Mouse (Mus musculus) R1 (cell line): ENCODE measurements around the gene Apobec3.
A peak's percentile ranks its signal among the peaks of the same experiment; 100 is the strongest.
"Not testable (repeated sequence)": the region's sequence is repeated elsewhere in the genome, so short reads cannot be mapped to it uniquely, and the experiment has no call there.

Experiments
- DNase-seq: peaks from one replicate; pipeline ENCODE4 v3.0.0-alpha.2; 2018; ENCODE audit warnings: low read depth, low spot score

Gene Apobec3

DNA sequence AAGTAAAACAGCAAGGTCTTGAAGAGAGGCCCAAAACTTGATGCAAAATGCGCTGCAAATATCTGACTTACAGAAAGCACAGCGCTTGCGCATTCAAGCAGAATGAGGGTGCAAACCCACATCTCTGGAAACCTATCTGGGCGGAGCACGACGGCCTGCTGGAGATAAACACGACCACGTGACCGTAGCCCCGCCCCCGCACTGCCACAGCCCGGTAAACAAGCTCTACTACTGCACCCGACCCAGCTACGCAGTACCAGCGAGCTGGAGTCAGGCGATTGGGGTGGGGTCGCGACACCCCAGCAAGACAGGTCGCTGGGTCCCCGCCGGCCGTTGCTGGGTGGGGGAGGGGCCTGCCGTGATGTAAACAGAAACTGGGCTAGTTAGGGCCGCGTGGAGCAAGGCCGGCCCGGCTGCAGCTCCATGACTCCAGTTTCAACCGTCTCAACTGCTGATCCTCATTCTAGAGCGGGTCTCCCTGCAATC, 36.2 kb downstream of the Apobec3 start:
- peak; percentile 95 for DNase-seq

DNA sequence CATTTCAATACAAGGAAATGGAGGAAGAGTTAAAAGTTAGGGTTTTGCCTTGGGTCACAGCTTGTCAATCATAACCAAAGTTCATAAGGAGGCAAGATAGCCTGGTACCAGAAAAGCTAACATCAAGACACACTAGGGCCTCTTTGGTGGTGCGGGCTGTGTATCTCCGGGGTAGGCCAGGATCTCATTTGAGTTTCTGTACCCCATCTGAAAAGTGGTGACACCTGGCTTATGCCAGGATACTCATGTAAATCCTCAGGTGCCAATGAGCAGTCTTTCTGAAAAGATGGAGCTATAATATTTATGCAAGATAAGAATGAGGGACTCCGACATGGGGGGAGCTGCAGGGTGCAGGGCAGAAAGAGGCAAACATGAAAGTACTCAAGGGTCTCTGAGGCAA, 36.9 kb downstream of the Apobec3 start:
- no peak for DNase-seq

GRCm38 (mm10) chr15:79928736-79929135, 37.3 kb downstream of the Apobec3 start:
- DNase-seq = no peak

DNA sequence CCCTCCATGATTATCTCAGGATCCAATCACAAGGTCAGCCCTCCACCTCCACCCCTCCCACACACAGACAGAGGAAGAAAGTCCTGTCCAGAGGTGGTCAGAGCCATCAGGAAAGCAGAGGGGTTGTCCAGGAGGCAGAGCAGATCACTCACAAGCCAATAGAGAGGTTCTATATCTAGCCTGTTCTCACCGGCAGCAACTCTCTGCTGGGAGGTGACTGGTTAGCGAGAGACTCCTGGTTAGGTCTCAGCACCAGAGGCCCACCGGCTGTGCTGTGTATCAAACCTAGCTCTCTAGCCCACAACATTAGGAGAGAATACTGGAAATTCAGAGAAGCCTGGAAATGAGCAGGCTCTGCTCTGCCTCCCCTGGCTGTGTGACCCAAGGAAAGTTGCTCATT, 38.3 kb downstream of the Apobec3 start:
- no peak for DNase-seq

GRCm38 (mm10) chr15:79931496-79932141, 40.2 kb downstream of the Apobec3 start:
- DNase-seq = peak; percentile 96

DNA sequence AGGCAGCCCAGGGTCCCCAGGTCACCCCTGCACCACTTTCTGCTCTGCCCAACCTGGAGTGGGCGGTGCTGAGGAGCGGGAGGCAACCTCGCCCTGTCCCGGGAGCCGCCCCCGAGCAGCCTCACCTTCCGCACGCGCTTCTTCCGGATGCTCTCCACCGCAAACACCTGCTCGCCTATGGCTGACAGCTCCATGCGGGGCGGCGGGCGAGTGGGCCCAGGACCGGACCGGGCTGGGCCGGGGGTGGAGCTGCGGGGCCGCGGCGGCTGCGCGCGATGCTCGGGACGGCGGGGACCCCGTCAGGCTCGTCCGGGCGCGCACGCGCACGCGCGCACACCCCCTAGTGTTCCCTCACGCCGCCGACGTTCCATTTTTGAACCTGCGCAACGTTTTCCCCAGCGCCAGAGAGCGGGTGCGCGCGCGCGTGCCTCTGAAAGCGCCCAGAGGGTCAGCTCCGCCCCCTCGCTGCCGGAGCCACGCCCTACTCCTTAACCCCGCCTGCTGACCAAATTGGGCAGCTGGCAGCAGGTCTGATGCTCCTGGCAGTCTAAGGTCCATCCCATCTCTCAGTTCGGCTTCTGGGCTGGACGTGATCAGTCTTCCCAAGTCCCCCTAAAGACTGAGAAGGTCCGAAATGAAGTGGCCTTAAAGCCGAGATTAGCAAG, 41.0 kb downstream of the Apobec3 start:
- DNase-seq = peak; percentile 93

DNA sequence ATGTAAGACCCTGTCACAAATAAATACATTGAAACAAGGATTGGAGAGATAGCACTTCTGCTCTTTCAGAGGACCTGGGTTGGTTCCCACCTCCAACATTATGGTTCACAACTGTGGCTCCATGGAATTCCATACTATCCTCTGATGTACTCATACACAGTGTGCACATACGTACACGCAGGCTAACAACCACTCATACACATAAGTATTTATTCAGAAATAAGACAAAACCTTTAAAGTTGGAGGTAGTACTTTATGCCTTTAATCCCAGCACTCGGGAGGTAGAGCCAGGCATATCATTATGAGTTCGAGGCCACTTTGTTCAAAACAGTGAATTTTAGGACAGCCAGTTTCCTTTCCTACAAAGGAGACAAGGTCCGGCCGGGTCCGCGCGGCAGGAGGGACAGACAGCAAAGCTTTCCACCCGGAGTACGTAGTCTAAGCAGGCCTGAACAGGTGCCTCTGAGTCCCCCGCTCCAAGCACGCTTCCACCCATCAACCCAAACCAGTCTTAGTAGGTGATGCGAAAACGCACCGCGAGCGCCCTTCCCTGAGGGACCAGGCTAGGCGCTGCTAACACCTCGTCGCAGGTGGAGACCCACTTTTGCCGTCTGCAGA, 41.7 kb downstream of the Apobec3 start:
- no peak for DNase-seq

DNA sequence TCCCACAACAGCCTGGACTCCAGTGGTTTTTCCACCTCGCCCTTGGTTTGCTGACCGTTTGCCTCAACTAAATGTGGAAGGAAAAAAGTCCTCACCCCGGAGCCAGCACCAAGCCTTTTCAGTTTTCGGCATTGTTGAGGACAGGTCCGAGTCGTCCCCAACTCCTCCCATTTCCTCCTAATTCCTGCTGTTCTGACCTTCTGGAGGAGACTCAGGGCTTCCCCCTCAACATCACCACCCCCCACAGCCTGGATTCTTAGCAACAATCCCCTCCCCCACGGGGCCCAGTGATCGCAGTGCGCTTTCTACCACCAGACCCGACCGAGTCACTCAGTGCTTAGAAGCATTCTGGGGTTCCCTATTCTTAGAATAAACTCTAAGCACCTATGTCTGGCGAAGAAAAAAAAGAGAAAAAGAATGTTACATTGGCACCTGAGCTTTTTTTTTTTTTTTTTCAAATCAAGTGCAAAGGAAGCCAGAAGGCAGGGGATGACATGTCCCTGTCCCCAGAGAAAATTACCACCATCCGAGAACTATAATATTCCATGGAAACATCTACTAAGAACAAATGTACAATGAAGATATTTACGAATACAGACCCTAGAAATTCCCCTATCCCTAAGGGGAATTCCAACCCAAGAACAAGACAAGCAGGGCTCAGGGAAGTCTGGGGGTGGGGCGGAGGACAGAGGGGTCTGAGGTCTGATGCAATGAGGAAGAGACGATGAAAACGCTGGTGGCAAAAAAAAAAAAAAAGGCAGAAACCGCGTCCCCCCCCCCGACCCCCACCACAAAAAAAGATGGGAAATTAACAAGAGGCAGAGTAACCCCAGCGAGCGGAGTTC, 42.4 kb downstream of the Apobec3 start:
- peak; percentile 97 for DNase-seq

GRCm38 (mm10) chr15:79934776-79935175, 43.3 kb downstream of the Apobec3 start:
- DNase-seq = peak; percentile 90

- peak; percentile 78 for DNase-seq
Observed at GRCm38 (mm10) chr15:79935654-79936373, 44.4 kb downstream of the Apobec3 start.

GRCm38 (mm10) chr15:79936374-79936751, 44.9 kb downstream of the Apobec3 start:
- DNase-seq = no peak

DNA sequence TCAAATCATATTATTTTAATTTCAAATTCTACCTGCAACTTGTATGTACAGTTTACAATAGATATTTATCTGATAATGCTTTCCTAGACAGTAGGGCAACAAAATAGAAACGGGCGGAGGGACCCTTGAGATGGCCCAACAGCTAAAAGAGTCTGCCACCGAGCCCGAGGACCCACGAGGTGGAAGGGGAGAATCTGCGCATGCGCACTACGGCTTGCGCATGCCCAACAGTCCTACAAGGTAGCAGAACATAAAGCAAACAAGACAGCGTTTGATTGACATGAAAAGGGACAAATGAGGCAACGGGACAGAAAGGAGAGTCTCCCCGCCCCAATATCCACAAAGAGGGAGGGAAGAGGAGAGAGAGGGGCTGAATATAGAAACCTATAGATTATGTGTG, 47.6 kb downstream of the Apobec3 start:
- peak; percentile 97 for DNase-seq

DNA sequence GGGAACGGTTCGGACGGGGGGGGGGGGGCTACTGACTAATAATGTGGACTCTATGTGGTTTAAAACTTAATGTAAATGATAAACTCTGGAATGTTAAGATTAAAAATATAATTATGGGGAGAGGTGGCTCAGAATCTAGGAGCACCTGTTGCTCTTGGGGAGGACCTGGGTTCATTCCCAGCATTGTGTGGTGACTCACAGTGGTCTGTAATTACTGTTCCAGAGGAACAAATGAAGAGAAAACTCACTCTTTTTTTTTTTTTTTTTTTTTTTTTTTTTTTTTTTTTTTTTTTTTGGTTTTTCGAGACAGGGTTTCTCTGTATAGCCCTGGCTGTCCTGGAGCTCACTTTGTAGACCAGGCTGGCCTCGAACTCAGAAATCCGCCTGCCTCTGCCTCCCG, 48.0 kb downstream of the Apobec3 start:
- DNase-seq = not testable (repeated sequence)

DNA sequence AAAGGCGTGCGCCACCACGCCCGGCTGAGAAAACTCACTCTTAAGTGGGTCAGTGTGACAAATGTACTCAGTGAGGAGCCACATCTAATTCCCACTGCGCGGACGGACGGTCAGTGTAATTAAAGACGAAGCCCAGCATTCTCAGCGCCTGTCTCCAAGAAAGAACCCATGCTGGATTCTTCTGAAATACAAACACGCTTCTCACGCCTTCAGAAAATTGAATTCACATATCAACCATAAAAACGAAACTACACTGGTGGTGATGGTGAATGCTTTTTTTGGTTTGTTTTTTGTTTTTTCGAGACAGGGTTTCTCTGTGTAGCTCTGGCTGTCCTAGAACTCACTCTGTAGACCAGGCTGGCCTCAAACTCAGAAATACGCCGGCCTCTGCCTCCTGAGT, 48.5 kb downstream of the Apobec3 start:
- no peak for DNase-seq

DNA sequence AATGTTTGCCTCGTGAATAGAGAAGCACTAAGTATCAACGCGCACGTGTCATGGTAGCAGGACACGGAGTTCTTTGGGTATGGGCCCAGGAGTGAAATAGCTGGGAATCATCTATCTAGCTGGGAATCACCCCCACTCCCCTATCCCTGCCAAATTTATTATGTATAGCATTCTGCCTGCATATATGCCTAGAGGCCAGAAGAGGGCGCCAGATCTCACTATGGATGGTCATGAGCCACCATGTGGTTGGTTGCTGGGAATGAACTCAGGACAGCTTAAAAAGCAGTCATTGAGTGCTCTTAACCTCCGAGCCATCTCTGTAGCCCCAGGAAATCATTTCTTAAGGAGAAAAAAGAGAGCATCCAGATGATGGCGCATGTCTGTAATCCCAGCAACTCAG, 49.5 kb downstream of the Apobec3 start:
- peak; percentile 94 for DNase-seq

- peak; percentile 84 for DNase-seq
Observed at GRCm38 (mm10) chr15:79942541-79942940, 51.1 kb downstream of the Apobec3 start.

- DNase-seq = peak; percentile 97
Observed at GRCm38 (mm10) chr15:79943584-79943983, 52.1 kb downstream of the Apobec3 start.

GRCm38 (mm10) chr15:79944948-79945347, 53.5 kb downstream of the Apobec3 start:
- DNase-seq = no peak

GRCm38 (mm10) chr15:79946022-79946421, 54.6 kb downstream of the Apobec3 start:
- peak; percentile 94 for DNase-seq

- DNase-seq = peak; percentile 83
Observed at GRCm38 (mm10) chr15:79946790-79947189, 55.3 kb downstream of the Apobec3 start.

DNA sequence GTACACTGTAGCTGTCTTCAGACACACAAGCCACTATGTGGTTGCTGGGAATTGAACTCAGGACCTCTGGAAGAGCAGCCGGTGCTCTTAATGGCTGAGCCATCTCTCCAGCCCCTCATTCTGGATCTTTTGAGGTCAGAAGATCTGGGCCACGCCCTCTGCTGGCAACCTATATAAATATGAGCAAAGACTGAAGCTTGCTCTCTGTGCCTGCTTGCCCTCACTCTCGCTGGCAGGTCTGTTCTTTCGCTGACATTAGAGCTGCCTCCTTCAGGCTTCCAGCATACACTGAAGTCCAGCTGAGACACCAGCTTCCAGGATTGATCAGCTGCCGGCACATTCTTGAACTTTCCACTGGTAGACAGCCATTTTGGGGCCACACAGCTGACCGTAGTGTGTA, 56.2 kb downstream of the Apobec3 start:
- no peak for DNase-seq
